Mouse (Mus musculus) induced T-regulatory cell, adult 2 months (primary cell): ENCODE data around the gene Anp32e.
"Not testable (repeated sequence)": the region's sequence is repeated elsewhere in the genome, so short reads cannot be mapped to it uniquely, and the experiment has no call there.

Experiments
- DNase-seq: peaks from one replicate; pipeline ENCODE4 v3.0.0-alpha.2; 2012; ENCODE audit warnings: low read depth

Gene Anp32e

DNA sequence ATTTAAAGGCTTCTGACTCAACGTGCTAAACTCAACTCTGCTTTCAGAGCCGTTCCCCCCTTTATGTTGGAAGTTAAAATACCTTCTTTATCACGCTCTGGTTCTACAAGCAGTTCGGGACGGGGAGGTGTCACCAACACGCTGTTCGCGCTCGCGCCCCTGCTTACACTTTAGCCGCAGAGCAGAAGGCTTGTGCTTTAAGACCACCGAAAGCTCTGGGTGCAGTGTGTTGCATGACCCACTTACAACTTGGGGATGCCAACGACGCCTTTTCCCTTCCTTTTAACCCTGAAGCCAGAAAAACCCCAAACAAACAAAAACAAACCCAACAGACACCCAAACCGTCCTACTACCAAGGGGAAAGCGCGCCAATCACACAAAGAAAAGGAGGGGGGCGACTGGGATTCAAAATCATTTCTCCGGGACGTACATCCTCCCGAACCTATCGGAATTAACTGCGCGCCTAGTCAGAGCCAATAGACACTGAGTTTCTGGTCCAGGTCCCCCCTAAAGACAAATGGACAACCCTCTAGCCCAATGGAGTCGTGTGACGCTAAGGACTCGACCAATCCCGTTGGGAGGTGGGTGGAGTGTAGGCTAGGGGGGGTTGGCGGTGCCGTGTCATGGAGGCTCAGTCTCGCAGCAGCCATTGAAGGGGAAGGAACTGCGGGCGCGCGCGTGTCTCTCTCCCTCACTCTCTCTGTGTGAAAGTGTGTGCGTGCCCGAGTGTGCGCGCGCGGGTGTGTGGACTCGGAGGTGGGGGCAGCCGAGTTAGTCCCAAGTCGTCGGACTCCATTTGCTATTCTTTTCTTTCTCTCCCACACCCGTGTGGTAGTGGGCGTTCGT, at the start of gene Anp32e:
TSS of gene Anp32e (plus strand) at position 589 of the 846 bp plus-strand sequence.
- peak; percentile 99 for DNase-seq

DNA sequence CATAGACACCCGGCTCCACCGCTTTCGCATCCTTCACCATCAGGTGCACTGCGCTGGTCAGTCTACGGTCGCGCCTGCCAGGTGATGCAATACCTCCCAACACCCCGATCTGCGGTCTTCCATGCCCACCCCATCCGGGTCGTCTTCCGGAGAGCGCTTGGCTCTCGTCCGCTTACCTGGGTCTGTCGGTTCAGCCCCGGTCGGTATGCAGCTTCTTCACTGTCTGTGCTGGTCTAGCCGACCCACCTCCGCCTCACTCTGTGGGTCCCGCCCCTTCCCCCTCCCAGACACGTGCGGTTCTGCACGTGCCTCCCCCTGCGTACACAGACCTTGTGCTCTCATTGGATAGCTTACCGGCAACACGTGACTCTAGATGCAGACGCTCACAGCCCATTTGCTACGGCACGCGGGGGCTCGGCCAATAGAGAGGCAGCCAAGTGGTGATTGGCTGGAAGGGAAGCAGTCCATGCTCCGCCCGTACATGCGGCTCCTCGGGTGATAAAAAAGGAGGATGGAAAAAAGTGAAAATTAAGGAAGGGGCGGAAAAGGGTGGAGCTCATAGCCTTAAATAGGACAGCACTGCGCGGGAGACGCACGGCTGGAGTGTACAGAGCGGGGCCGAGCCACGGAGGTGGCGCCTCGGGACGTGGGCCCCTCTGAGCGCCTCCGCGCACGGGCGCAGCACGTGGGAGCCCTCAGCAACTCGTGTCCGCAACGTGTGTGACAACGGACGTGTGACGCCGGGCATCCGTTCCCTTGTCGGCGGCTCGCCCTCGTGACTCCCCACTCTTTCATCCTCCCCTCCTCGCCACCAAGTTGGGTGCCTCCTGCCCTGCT, 46.8 kb upstream of the Anp32e start, which contains the start of gene Ciart:
TSS of gene Ciart (minus strand) at position 273 of the 837 bp plus-strand sequence.
- peak; percentile 95 for DNase-seq

DNA sequence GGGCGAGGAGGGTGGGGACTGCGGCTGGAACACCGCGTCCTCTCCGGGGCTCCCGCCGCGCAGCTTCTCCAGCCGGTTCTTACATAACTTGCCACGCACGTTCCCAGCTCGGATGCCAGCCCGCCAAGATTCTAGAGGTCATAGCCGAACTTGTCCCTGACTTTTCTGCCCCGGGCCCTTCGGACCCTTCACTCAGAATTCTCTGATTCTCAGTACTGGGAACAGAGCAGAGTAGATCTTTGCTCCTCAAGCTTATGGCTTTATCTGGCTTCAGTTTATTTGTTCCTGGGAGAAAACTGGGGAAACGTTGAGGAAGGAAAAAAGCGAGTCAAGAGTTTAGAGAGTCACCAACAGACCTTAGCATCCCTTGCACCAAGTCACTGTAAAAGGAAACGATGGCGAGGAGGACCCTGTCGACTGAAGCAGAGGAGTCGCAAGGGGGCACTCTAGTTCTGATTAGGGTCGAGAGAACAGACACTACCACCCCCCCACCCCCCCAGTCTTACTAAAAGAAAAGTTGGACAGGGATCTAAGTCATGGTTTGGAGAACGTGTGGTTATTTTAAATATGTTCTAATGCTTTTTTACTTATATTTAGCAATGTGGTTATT, 46.1 kb upstream of the Anp32e start:
- DNase-seq: peak; percentile 79

DNA sequence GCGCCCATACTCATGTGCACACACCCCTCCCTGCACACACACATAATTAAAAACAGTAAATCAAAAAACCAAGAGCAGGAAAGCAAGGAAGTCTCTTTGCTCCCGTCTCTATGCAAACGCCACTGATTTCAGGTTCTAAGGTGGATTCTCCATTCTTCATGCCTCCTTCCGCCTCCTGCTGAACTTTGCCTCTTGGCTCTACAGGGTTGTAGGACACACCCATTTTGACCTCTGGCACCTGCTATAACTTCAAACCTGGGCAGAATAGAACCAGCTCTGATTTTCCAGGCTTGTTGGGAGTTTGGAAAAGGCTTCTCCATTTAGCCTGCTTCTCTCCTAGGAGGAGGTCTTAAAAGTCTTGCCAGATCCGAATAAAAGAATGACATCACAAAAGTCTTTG, 44.6 kb upstream of the Anp32e start:
- DNase-seq: no peak

DNA sequence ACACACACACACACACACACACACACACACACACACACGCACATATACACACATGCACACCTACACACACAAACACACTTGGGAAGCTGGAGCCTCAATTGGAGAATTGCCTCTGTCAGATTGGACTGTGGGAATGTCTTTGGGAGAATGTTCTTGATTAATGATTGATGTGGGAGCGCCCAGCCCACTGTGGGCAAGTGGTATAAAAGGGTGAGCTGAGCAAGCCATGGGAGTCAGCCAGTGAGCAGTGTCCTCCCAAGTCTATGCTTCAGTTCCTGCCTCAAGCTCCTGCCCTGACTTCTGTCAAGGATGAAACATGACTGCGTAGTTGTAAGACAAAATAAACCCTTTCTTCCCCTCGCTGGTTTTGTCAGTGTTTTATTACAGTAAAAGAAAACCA, 41.5 kb upstream of the Anp32e start:
- no peak for DNase-seq

DNA sequence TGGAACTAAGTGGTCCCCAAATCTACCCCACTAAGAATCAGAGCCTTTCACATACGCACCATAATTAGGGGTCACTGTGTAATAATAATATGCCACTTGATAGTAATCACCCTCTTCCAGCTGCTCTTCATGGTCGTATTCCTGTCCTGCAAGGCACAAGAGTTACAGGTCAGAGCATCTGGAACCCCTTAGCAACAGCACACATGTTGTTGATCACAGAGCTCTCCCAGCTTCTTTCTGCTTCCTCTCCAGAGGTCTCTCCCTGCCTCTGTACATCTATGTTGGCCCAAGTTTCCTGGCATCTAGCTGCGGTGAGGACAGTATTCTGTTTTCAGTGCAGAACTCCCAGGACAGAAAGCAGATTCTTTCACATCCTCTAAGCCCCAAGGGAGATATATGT, 39.4 kb upstream of the Anp32e start:
- DNase-seq: no peak

DNA sequence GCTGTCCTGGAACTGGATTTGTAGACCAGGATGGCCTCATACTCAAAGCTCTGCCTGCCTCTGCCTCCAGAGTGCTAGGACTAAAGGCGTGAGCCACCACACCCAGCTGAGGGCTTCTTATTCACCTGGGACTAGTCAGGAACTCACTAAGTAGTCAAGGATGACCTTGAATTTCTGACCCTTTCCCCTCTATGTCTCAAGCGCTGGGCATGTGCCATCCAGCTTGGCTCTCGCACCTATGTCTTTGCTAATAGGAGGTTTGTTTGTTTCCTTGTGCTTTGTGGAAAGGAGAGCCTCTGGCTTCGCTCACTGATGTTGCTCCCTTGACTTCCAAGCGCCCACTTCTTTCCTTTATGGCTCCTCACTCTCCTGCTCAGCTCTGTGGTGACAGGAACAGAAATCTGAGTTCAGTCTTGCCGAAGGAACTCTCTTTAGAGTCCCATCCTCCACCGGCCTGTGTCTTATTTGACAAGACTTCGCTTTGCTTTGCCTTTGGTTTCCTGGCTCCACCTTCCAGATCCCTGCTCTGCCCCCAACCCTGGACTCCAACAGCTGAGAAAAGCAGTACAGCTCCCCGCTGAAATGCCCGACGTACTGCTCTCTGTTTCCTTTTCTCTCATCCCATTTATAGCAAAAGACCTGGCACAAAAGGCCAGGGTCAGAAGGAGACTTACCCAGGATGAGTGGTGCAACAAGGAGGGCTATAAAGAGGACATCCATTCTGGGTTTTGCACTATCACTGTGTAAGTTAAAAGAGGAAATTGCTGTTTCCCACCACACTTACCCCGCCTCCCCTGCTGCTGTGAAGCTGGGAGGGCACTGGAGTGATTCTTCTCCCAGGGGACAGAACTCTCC, 37.6 kb upstream of the Anp32e start, which contains the start of gene BC028528:
TSS of gene BC028528 (minus strand) at position 795 of the 855 bp plus-strand sequence.
- DNase-seq: no peak

DNA sequence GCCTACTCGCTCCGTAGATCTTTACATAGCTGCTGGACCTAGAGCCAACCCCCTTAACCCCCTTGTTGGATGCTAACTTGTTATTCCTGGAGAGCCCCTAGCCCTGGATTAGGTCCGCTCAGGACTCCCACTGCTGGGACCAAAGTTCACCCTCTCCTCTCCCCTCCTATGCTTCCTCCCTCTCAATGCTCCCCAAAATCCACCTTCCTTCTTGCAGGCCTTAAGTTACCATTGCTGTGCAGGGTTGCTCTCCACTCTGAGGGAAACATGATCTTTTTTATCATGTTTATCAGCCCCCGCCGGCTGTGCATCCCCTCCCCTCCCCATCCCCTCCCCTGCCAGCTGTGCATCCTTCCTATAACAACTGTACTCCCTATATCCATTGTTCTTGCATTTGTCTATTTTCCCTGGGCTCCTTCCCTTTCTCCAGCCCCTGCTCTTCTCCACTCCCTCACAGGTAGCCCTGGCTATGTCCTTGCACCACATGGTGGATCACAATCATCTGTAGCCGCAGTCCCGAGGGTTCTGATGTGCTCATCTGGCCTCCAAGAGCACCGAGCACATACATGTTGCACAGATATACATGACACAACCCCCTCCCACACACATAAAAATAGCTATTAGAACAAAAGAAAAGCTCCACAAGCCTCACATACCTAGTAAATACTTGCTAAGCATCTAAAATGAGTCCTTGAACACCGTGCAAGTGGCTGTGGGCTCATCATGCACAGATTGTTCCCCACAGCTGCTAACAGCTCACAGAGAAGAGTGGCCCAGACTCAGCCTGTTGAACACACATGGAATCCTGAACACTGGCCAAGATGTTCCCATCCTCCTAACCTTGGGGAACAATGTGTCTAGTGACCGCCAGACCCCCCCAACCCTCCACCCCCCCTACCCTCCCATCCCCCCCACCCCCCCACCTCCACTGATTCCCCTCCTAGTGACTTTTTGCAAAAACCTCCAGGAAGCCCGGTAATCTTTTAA, 36.7 kb upstream of the Anp32e start:
- DNase-seq: no peak

DNA sequence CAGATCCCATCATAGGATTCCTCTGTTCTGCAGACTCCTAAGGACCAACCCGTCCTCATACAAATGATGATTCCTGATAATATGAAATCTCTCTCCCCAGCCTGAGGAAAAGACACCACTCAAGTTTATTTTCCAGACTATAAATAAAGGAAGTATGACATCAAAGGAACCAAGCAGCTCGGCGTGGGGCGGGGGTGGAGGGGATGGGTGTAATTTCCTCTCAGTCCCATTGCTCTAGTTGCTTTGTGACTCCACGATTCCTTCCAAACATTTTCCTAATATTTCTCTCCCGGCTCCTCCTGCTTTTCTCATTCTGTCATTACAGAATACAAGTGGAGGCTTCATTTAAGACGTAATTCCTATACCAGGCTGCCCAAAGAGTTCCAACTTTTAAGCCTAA, 35.9 kb upstream of the Anp32e start:
- DNase-seq: no peak

DNA sequence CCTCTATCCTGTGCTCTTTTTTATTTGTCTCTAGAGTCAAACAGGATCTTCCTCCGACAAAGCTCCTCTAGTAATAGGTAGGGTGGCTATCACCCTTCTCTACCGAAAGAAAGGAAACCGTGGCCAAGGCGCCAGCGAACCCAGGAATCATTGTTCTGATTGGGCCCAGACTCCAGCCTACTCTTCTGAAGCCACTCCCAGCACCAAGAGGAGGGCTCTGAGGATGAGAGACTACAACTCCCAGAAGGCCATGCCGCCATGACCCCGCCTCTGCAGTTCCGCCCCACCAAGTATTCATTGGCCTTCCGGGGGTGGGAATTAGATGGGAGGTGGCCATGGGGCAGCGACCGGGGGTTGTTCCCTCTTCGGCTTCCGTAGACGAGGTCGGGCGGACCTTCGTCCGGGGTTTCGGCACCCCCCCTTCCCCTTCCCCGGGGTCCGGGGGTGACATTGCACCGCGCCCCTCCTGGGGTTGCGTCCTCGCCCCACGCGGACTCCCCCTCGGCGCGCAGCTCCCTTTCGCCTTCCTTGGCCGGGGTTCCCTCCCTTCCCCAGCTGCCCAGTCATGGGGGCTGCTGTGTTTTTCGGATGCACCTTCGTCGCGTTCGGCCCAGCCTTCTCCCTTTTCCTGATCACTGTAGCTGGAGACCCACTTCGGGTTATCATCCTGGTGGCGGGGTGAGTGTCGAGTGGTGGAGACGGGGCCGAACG, 35.3 kb upstream of the Anp32e start, which contains the start of gene Aph1a:
TSS of gene Aph1a (plus strand) at position 364 of the 711 bp plus-strand sequence.
- peak; percentile 98 for DNase-seq

DNA sequence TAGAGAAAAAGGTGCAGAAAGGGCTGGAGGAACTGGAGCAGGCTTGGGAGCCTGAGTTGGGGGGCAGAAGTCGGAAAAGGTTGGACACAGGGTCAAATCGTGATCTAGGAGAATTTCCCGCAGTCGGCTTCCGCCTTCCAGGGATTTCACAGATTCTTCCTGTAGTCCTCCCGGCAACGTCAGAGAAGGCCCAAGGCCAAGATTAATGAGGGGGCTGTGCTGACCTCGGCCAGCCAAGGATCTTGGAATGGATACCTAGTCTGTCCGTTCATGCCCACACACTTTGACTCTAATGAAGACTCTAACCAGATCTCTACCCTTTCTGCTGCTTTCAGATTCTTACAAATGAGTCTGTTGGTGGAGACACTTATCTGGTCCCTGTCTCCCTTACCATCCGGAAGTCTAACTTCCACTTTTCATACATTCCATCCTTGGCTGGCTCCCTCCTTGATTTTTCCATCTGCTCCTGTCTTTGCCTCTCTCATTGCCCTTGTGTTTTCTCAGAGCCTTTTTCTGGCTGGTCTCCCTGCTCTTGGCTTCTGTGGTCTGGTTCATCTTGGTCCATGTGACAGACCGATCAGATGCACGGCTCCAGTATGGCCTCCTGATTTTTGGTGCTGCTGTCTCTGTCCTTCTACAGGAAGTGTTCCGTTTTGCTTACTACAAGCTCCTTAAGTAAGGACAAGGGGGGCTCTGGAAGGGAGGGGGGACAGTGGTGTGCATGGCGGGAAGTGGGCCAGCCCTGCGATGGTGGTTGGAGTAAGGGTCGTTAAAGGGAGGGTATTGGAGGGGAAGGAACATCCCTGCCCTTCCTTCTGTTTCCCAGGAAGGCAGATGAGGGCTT, 34.5 kb upstream of the Anp32e start:
- DNase-seq: peak; percentile 57

DNA sequence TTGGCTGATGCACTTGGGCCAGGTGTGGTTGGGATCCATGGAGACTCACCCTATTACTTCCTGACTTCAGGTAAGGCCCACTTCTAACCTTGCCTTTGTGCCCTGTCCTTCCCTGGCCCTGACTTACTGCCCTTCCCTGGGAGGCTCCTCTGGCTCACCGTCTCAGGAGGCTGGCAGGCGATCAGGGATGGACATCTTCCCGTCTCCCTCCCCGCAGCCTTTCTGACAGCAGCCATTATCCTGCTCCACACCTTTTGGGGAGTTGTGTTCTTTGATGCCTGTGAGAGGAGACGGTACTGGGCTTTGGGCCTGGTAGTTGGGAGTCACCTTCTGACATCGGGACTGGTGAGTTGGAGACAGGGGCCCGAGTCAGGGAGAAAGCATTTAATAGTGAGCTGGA, 33.5 kb upstream of the Anp32e start:
- DNase-seq: not testable (repeated sequence)

DNA sequence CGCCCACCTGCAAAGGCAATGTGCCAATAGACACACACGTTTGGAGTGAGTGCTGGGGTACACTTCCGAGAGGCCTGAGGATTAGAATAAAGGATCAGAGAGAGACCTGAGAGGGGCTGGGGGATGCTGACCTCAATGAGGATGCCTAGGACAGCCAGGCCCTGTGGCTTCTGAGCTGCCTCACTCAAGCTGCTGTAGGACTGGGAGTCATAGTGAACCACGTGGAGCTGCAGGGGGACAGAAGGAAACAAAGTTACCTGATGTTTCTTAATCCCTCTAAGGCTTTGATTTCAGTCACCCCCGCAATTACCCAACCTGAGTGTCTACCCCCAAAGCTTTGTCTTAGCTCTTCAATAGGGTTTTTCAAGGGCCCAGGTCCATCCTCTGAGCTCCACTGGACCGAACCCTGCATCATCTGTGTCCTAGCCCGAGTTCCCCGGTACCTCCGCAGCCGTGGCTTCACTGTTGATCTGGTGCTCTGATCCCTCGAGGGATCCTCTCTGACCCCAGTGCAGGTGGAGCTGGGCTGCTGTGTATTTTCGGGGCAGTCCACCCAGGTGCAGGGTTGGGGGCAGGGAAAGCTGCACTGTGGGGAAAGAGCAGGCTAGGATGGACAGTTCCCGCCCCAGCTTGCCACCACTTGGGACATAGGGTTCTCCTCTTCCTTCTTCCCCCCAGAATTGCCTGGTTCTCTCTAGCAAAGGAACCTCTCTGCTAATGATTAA, 29.1 kb upstream of the Anp32e start:
- no peak for DNase-seq

DNA sequence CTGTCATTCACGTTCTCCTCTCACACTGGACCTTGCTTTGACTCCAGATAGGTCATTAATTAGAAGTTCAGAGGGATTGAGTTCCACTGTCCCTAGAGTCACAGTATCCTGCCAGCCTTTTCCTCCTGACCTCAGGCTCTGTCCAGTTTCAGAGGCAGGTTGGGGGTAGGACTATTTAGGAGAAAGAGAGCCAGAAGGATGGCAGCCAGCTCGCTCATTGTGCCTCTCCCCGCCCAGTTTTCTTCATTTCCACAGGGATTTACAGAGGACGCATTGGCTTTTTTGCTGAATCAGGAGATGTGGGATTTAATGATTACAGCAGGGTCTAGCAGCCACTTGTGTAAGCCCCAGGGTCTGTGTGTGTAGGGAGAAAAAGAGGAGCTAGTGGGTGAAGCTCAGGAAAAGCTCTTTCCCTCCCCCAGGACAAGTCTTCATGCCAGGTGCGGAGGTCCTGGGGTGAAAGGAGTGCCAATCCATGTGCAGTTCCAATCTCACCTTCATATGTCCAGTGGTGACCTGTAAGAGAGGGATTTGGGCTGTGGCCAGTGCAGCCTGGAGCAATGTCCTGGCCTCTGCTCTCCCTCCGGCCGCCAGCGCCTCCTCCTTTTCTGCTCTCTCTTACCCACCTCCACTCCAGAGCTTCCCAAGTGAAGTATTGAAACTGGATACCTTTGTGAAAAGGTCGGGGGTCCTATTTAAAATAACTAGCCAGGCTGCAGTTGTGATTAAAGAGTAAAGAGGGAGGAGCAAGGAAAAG, 27.3 kb upstream of the Anp32e start:
- DNase-seq: no peak

DNA sequence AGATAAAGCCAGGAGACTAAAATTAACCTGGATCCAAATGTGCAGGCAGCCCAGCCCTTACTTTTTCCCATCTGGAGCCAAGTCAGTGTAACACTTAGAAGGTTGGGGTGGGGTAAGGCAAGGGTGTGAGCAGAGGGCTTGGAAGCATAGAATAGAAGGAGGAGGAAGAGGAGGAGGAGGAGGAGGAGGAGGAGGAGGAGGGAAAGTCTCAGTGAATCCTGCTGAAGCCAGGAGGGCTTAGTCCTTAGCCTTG, 26.7 kb upstream of the Anp32e start:
- DNase-seq: no peak

DNA sequence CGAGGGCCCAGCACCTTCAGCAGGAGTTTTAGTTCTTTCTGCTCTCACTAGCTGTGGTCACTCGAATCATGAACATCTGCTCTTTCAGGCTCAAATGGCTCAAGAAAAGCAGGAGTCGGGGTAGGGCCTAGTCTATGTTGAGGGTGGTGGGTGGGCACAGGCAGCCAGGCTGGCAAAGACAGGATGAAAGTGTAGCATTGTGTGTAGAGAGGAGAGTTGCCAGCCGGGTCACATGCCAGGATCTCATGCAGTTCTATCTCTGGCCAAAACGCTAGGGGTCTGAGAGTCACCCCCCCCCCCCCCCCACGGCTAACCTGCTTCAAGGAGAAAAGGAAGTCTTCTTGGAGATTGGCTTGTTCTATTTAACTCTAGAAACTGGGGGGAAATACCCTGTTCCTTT, 26.4 kb upstream of the Anp32e start:
- no peak for DNase-seq

DNA sequence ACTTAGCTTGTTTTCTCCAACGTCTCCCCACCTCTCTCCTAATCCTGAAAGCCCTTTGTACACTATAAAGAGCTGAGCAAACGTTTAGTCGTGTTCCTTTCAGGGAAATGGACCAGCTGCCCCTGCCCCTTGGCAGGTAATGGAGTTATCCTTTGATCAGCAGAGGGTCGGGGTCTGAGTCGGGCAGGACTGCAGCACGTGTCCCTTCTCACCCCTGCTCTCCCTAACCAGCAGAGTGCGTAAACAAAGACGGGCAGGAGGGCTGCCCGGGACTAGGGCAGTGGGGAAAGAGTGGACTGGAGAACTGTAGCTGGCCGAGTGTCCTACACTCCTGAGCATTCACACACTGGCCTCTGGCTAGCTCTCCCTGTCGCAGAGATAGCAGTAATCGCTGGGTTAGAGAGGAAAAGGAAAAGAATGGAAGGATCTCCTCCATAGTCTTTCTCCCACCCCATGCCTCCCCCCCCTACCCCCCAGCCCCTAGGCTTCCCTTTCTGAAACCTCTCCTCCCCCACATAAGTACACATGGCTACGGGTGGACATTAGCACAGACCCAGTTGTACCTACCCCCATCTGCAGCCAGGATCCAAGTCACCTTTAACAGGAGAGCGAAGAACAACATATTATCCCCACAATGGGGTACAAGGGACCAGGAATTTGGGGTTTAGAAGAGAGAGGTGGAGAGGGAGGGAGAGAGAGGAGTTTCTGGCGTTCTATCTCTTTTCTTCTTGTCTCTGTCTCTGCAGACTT, 25.1 kb upstream of the Anp32e start:
- no peak for DNase-seq
